Mouse (Mus musculus): ENCODE measurements around the gene Sash3.

Sash3 gene

DNA sequence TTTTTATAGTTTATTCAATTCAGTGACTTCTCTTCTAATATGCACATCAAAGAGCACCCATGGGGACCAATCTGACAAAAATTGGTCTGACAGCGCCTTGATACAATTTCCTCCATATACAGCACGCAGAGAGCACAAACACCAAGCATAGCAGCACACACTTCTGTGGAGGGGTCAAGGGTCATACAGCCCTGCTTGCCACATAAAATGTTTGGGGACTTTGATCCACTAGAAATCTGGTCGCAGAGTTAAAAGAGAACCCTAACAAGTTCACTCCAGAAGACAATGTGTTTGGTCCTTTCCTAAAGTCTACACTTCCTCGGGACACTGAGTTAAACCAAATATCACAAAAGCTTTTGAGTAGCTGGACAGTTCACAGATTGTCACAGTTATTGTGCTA is 56.8 kb downstream of the Sash3 start:
- no peak for DNase-seq (ENCODE audit: low read depth)

DNA sequence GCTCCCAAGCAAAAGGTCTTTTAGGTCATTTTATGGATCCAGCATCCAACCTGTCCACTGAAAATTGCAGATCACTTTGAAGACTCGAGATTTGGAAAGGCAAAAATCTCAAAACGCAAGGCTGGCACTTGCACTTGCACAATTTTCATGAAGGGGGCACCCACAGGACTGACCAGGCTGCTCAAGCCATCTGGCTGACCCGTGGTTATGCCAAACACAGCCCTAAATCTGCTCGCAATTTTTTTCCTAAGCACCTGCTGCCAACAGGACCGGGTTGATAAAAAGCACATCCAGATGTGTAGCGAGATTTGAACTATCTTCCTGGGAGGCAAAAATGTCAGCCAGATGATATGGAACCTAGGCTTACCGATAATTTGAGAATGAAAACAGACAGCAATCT is 57.5 kb downstream of the Sash3 start:
- no peak for DNase-seq (ENCODE audit: low read depth)

DNA sequence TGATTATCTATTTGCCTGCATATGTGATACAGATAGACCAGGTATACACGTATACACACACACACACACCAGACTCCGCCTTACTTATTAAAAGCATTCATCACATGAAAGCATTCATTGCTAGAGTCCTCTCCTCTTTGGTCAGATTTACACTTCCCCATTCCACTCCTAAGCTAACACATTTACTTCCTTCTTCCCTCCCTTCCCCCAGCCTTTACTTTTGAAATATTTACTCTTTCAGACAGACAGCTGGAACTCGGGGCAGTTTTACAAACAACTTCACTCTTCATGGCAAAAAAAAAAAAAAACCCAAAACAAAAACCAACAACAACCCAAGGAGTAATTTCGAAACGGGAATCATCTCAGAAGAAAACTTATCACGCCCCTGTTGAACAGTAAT is 58.2 kb downstream of the Sash3 start:
- DNase-seq (ENCODE audit: low read depth) = no peak

DNA sequence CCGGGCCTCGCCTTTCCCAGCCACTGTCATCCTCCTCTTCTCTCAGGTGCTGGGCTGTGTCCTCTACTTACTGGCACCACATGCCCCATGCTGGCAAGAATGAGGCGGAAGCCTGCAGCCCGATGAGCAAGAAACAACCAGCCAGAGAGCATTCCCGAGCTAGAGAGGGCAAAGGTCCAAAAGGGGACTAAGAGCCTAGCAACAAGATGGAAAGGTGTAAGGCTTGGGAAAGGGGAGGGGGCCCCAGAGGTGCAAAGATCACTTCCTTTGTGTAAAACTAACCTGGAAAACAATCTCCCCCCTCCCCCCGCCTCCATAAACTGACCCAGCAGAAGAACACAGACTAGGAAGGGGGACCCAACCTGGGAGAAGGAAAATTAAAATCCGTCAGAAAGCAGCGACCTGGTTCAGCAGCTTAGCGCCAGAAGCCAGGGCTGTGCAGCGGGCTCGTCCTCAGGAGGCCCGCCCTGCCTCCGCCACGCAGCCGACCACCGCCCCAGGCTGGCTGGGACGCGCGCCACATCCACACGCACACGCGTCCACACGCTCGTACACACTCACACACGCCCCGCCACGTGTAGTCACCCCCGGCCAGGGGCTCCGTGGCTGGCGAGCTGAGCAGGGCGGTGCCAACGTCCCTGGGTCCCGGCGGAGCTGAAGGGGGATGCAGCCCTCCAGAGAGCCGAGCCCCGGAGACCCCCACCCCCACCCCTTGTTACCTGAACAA is 61.7 kb downstream of the Sash3 start:
- DNase-seq (ENCODE audit: low read depth) = peak; percentile 9

DNA sequence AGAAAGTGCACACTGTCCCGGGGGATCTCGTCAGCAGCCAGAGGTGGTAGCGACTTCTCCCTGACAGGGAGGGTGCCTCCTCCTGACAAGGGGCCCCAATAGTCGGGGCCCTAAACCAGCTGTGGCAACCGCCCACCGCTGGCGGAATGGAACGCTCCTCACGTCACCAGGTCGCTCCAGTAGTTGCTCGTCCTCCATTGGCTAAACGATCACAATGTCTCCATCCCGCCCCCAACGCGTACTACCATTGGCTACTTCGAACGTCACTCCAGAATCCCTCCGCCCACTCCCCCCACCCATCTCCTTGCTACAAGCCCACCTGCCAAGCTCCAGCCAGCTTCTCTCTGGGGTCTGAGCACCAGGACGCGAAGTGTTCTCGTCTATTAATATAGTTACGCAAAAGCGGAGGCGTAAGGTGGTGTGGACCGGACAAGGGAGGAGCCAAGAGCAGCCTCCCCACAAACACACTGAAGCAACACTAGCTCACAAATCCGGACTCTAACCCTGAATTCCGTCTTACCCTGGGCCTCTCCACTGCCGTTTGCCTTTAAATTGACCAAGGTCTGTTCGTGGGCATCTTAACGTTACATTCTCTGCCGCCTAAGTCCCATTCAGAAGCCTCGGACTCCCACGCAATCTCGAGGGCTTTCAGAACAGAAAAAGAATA is 62.4 kb downstream of the Sash3 start, which contains the start of gene Zdhhc9:
Gene Zdhhc9, minus strand, starts transcription at position 360 of the 667 bp plus-strand sequence.
- DNase-seq (ENCODE audit: low read depth) = peak; percentile 93

DNA sequence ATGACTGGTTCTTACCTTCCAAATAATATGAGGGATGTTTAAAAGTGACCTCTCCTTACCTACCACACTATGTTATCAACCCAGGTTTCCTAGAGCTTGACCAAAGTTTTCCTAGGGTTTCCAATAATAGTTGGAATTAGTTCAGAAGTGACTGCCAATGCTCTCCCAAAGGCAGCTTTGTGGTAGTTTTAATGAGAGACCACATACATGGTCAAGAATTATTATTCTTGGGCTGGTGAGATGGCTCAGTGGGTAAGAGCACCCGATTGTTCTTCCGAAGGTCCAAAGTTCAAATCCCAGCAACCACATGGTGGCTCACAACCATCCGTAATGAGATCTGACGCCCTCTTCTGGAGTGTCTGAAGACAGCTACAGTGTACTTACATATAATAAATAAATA is 63.5 kb downstream of the Sash3 start:
- DNase-seq (ENCODE audit: low read depth) = peak; percentile 3
